Mouse (Mus musculus) left cerebral cortex, postnatal 4 days (tissue): ENCODE measurements around the gene Ccdc77. TPM values are rescaled to one million over a fixed set of nuclear protein-coding genes. Genes with fewer than 3 reads are reported as not detected.
A peak's percentile ranks its signal among the peaks of the same experiment; 100 is the strongest.
"Not testable (repeated sequence)": the region's sequence is repeated elsewhere in the genome, so short reads cannot be mapped to it uniquely, and the experiment has no call there.

Experiments
- DNase-seq: peaks from one replicate; pipeline ENCODE4 v3.0.0-alpha.2; 2022
- intact Hi-C: fragments of 180-260 bp; cut with DNase I; formaldehyde crosslinking; loops from one replicate; pipeline ENCODE4 v1.15.1; 2025
- total RNA-seq, 2 experiments: library from RNA; stranded (reverse); gene quantifications; 2 replicates each; pipeline ENCODE4 v1.2.3; 2021

Ccdc77 gene
- total RNA-seq, 2 experiments from 2014 or later: 6.1 to 6.3 TPM

DNA sequence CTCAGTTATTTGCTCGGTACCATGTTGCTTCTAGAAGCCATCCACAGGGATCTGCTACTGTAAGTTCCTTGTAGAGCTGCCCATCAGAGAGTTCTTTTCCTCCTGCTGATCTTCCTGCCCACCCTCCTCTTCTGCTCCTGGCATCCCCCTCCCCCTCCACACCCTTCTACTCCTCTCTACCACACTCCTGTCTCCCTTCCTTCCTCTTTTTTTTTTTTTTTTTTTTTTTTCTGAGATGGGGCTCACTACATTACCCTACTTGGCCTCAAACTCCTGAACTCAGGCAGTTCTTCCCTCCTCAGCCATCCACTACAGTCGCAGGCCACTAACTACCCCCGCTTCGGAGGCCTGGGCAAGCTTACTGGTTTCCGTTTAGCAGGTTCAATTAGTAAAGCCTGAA is 51.7 kb downstream of the Ccdc77 start:
- intact Hi-C loops: no loop called here
- no peak for DNase-seq

- intact Hi-C loops: loop anchor here (10.0 kb wide), 2 partner anchors 305 to 825 kb away; no protein-coding TSS in a partner anchor
- no peak for DNase-seq
These were observed 54.4 kb downstream of the Ccdc77 start for GRCm38 (mm10) chr6:120309787-120310186.

DNA sequence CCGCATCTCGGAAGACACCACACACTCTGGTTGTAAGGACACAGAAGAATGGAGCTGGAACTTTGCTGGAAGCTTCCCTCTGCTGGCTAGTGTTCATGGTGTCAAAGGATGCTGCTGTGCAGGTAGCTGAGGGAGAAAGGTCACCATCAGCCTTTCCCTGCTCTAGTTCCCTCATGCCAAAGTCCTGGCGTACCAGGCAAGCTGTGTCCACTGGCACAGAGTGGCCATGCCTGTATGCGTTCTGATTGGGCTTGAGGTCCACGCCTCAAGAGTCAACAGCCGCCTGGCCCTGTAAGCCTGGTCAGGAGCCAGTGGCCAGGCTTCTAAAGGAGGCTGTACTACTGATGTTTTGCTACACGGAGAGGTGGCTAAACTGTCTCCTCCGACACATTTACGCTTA is 54.8 kb downstream of the Ccdc77 start:
- intact Hi-C loops: loop anchor here (10.0 kb wide), 2 partner anchors 305 to 825 kb away; no protein-coding TSS in a partner anchor
- no peak for DNase-seq

- DNase-seq: no peak
- intact Hi-C loops: loop anchor here (10.0 kb wide), 2 partner anchors 302 to 822 kb away; no protein-coding TSS in a partner anchor
These were observed 57.1 kb downstream of the Ccdc77 start for GRCm38 (mm10) chr6:120306859-120307594.

DNA sequence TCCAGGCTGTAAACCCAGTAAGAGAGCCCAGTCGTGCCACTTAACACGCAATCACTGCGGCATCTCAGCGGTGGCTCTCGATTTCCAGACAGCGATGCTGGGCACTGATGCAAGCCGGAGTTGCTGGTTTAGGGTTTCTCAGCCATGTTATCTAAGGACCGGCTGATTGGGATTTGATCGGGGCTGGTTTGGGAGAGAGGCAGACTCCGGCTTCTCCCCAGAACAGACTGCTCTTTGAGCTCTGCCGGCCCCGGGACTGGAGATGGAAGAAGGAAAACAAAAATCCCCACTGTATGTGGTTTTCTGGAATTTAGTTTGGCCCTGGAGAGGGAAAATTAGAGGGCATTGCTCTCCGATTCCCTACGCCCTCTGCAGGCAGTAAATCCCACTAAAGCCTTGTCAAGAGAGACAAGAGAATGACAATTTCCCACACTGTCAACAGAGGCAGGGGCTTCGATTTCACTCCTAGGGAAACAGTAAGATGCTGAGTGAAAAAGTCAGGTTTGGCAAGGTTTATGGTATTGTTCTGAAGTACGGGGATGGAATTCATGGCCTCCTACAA is 61.3 kb downstream of the Ccdc77 start:
- peak; percentile 13 for DNase-seq
- intact Hi-C loops: loop anchor here (10.0 kb wide), 2 partner anchors 298 to 818 kb away; no protein-coding TSS in a partner anchor

DNA sequence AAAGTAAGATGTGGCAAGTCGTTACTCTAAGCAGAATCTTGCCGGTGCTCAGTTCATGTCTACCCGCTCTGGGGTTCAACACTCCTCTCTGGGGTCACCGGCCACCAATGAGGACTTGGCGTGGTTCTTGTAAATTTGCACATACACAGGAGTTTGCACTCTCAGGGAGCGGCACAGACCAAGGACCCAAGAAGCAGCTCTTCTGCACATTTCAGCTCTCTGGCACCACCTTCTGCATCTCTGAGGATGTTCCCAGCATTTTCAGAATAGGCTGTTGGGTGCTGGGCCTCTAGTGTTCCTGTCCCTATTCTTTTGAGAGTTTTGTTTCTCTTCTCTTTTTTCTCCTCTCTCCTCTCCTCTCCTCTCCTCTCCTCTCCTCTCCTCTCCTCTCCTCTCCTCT is 63.0 kb downstream of the Ccdc77 start:
- DNase-seq: peak; percentile 39
- intact Hi-C loops: loop anchor here (10.0 kb wide), 2 partner anchors 296 to 816 kb away; no protein-coding TSS in a partner anchor

GRCm38 (mm10) chr6:120296589-120296988 is 67.6 kb downstream of the Ccdc77 start:
- intact Hi-C loops, DNase-seq: not testable (repeated sequence)

DNA sequence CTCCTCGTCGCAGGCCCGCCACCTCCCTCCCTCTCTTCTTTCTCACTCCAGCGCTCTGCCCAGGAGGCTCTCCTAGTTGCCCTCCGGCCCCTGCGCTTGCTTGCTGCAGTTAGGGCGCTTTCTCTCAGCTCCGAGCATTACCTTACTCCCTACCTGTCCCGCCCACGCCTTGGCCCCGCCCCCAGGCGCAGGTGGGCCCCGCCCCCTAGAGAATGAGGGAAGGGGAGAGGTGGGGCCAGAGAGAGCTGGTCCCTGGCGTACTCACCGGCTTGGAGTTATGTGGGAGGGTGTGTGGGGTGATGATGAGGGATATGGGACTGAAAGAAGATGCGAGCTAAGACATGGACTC is 69.4 kb downstream of the Ccdc77 start:
- intact Hi-C loops: no loop called here
- DNase-seq: peak; percentile 26

DNA sequence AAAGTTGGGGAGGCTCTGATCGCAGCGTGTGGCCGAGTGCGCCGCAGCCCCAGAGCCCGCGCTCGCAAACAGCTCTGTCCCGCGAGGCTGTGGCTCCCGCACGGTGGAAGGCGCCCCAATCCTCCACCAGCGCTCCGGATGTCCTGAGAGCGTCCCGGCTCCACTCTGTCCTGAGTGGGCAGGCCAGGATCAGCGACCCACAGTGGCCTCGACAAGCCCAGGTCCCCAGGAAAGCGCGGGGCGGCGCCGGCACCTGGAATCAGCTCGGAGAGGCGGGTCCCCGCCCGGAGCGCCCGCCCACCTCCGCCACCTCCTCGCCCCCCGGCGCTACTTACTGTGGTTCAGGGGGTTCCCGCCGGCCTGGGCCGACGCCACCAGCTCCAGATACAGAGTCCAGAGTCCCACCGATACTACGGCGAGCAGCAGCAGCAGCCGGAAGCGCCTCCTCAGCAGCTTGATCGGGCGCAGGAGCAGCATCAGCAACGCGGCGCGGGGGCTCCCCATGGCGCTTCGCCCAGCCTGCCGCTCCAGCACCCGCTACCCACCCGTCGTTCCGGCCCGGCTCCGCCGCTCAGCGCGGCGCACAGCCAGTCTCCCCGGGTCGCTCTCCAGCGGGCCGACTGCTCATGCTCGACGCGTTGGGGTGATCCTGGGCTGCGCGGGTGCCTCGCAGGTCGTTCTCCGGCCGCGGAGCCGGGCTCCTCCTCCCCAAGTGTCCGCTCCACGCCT is 70.0 kb downstream of the Ccdc77 start, which contains the start of the genes D330020A13Rik and B4galnt3:
D330020A13Rik (plus strand) TSS at position 309 of the 729 bp plus-strand sequence.
B4galnt3 (minus strand) TSS at position 504 of the 729 bp plus-strand sequence.
- intact Hi-C loops: no loop called here
- peak; percentile 24 for DNase-seq

DNA sequence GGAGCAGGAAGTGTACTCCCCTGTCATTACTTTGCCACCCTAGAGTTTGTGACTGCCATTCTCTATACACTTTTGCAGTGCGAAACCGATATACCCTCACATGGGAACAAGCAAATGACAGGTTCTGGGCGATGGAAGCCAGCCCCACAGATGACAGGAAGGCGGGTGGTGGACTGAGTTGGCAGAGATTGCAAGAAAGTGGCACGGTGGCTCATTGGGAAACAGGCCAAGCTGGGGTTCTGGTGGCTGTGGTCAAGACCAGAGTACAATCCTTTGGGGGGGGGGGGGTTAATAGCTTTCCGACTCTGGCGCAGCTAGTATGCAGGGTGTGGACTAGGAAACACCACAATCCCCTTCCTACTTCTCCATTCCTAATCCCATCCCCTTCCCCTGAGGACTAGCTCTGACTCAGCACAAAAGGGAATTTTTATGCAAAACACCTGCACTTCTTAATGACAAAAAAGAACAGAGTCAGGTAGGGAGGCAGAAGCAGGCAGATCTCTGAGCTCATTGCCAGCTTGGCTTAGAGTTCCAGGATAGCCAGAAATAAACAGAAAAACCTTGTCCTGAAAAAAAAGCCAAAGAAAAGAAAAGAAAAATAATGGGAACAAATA is 72.7 kb downstream of the Ccdc77 start:
- intact Hi-C loops: no loop called here
- DNase-seq: peak; percentile 62

DNA sequence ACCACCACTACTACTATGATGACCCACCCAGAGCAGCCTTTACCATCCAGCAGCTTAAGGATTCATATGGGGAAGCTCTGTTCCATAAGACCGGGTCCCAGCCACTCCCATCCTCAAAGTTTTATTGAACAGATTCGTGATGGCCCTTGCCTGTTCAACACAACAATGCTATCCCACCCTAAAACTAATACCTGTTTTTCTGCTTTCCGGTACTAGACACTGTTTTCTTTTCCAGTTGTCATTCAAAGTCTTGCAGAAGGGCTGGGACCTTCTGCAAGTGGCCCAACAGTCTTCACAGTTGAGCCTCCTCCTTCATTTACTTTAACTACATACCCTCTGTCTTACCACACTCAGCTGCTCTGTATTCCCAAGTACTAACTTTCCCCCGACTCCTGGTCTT is 74.7 kb downstream of the Ccdc77 start:
- no peak for DNase-seq
- intact Hi-C loops: no loop called here

DNA sequence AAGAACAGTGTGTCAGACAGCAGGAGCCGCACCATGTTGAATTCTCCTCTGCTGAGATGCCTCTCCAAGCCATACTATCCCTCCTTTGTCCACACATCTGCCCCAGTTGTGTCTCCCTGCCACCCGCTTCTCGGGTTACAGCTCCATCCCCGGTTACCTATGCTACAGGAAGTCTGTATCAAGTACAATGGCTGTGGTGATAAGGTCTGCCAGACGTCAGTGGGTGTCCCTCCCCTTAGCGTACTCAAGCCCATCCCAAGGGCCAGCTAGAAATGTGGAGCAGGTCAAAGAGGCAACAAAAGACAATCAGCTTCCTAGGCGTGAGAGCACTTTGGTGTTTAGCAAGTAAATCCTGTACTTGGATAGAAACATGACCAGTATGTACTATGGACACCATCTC is 75.6 kb downstream of the Ccdc77 start:
- no peak for DNase-seq
- intact Hi-C loops: no loop called here

- intact Hi-C loops: no loop called here
- DNase-seq: no peak
These were observed 76.9 kb downstream of the Ccdc77 start for GRCm38 (mm10) chr6:120287279-120287678.

- no peak for DNase-seq
- intact Hi-C loops: no loop called here
These were observed 87.2 kb downstream of the Ccdc77 start for GRCm38 (mm10) chr6:120276874-120277449.

GRCm38 (mm10) chr6:120275301-120275700 is 88.9 kb downstream of the Ccdc77 start:
- DNase-seq: no peak
- intact Hi-C loops: no loop called here

DNA sequence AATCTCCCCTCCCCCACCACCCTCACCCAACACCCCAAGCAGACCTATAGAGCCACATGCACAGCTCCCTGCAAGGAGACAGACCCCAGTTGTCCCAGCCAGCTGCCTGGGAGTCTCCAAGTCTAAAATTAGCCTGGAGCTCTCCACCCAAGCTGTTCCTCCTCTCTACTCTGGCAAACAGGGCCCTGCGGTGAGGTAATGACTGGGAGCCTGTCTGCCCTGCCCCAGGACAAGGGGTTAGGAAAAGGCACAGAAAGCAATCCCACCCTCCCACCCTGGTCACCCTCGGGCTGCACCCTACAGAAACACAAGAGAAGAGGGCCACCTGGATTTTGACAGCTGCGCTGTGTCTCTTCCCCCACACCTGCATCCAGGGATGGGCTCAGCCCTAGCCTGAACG is 89.3 kb downstream of the Ccdc77 start:
- intact Hi-C loops: no loop called here
- DNase-seq: no peak
